Comparison of ENCODE assay signal across 8 mouse cellular contexts in the genomic region with DNA sequence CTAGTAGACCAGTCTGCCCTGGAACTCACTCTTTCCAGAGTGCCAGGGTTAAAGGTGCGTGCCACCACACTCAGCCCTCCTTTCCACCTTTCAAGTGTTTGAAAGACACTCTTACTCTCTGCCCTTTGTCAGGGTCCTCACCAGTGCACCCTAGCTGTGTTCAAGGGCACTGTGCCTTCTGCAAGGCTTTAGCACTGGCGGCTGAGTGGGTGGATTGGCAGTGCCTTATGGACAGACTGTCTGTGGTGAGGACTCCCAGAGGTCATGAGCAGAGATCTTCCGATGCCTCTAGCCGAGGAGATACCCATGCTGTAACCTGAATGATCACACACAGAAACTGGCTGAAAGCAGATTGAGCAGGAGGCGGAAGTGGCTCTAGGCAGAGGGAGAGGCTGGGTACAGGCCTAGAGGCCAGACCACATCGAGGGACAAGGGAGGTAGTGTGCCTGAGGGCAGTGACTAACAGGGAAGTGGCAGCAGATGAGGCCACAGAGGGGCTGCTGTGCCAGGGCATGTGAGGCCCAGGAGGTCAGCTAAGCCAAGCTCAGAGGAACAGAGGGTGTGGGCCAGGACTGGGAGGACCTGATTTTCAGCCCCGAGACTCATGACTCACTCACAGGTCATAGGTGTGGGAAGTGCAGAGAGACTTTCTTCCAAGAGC. TPM values are rescaled to one million over a fixed set of nuclear protein-coding genes. Genes with fewer than 3 reads are reported as not detected.
DNase-seq lines count a peak whose midpoint lies in the region; ATAC-seq and TF ChIP-seq lines count a peak whose summit lies in the region.
"Had no signal": no experiment of that assay in that cellular context is flagged by ENCODE, and none has a peak within 500 bp of the region (broad histone marks: within the 10 kb centered on the region; RNA-seq: fewer than 3 reads in every experiment).

No protein-coding gene starts in this region.

- 79% methylated on average over 7 of the region's 7 CpGs for WGBS in limb, embryonic 13.5 days
- 80% methylated on average over 7 of the region's 7 CpGs for WGBS in limb, embryonic 10.5 days
- WGBS in liver, embryonic 13.5 days (ENCODE audit: insufficient replicate concordance) = 66% methylated on average over 7 of the region's 7 CpGs
- WGBS in stomach, postnatal 0 days = 50% methylated on average over 7 of the region's 7 CpGs

- H3K4me3 ChIP-seq in limb, embryonic 13.5 days = no peak overlapping the region
- H3K4me3 ChIP-seq in limb, embryonic 10.5 days = no peak overlapping the region
- no peak overlapping the region for H3K4me3 ChIP-seq in liver, embryonic 13.5 days (replicated peaks)
- H3K4me3 ChIP-seq in stomach, postnatal 0 days (ENCODE audit: low read depth, low read length) = no peak overlapping the region
- H3K4me3 ChIP-seq: midbrain, embryonic 12.5 days had no signal

- no peaks in the 10 kb centered on the region for H3K27me3 ChIP-seq in limb, embryonic 13.5 days
- no peaks in the 10 kb centered on the region for H3K27me3 ChIP-seq in limb, embryonic 10.5 days (ENCODE audit: low read depth, poor library complexity, severe bottlenecking)
- H3K27me3 ChIP-seq in liver, embryonic 13.5 days = no peaks in the 10 kb centered on the region
- H3K27me3 ChIP-seq in stomach, postnatal 0 days (ENCODE audit: control insufficient read depth, insufficient read depth, low read length) = no peaks in the 10 kb centered on the region

- H3K9ac ChIP-seq in limb, embryonic 13.5 days = 0 out of 2 replicates have a peak overlapping the region, but pooled peaks have one; percentile 19
- H3K9ac ChIP-seq in liver, embryonic 13.5 days = no peak overlapping the region
- 0 out of 2 replicates have a peak overlapping the region, but pooled peaks have one; percentile 18 for H3K9ac ChIP-seq in stomach, postnatal 0 days (ENCODE audit: low read length)
- H3K9ac ChIP-seq: midbrain, embryonic 12.5 days had no signal

- ATAC-seq in limb, embryonic 13.5 days (ENCODE audit: low FRiP score, low read depth) = no peak
- ATAC-seq in common myeloid progenitor, adult 5-6 weeks (replicated peaks; ENCODE audit: low read depth, poor library complexity, severe bottlenecking) = peak; percentile 77
- ATAC-seq in liver, embryonic 13.5 days (ENCODE audit: low read depth) = no peak
- peak; percentile 98 for ATAC-seq in stomach, postnatal 0 days (ENCODE audit: low FRiP score, low TSS enrichment)

- peaks cover 16% of the 10 kb centered on the region for H3K4me1 ChIP-seq in limb, embryonic 13.5 days
- H3K4me1 ChIP-seq in limb, embryonic 10.5 days = peaks cover 19% of the 10 kb centered on the region
- peaks cover 68% of the 10 kb centered on the region for H3K4me1 ChIP-seq in liver, embryonic 13.5 days (replicated peaks)
- H3K4me1 ChIP-seq in stomach, postnatal 0 days (replicated peaks; ENCODE audit: control insufficient read depth, insufficient read depth) = 0 out of 2 replicates have a peak, but pooled peaks cover 2% of the 10 kb centered on the region

- no peaks in the 10 kb centered on the region for H3K36me3 ChIP-seq in limb, embryonic 13.5 days
- H3K36me3 ChIP-seq in limb, embryonic 10.5 days = no peaks in the 10 kb centered on the region
- no peaks in the 10 kb centered on the region for H3K36me3 ChIP-seq in liver, embryonic 13.5 days
- H3K36me3 ChIP-seq in stomach, postnatal 0 days (ENCODE audit: control insufficient read depth, insufficient read depth, low read length) = no peaks in the 10 kb centered on the region
- H3K36me3 ChIP-seq: midbrain, embryonic 12.5 days had no signal

- TF ChIP-seq CTCF in stomach, postnatal 0 days (IDR thresholded peaks at IDR 0.05; ENCODE audit: low read depth) = peak; percentile 31

- peak; percentile 95 for TF ChIP-seq EP300 in stomach, postnatal 0 days (optimal IDR thresholded peaks at IDR 0.05)

- no peak overlapping the region for H3K4me2 ChIP-seq in limb, embryonic 13.5 days (replicated peaks)
- H3K4me2 ChIP-seq in liver, embryonic 13.5 days = no peak overlapping the region
- H3K4me2 ChIP-seq in stomach, postnatal 0 days (replicated peaks; ENCODE audit: low read depth) = no peak overlapping the region
- H3K4me2 ChIP-seq: midbrain, embryonic 12.5 days had no signal

- no peaks in the 10 kb centered on the region for H3K9me3 ChIP-seq in limb, embryonic 13.5 days
- H3K9me3 ChIP-seq in limb, embryonic 10.5 days (replicated peaks) = no peaks in the 10 kb centered on the region
- H3K9me3 ChIP-seq in liver, embryonic 13.5 days (replicated peaks) = no peaks in the 10 kb centered on the region
- H3K9me3 ChIP-seq in stomach, postnatal 0 days (ENCODE audit: control insufficient read depth, low read length) = no peaks in the 10 kb centered on the region
- H3K9me3 ChIP-seq: midbrain, embryonic 12.5 days had no signal

- DNase-seq in limb, embryonic 10.5 days (ENCODE audit: low spot score) = no peak
- DNase-seq in liver, embryonic 13.5 days = no peak
- peak; percentile 90 for DNase-seq in stomach, postnatal 0 days (ENCODE audit: low spot score)
- no peak for DNase-seq in thymus, postnatal 10 days (ENCODE audit: low spot score in 2 of 2)
- no peak for DNase-seq in cerebellum, postnatal 4 days (ENCODE audit: low spot score in 2 of 2)

- no peak overlapping the region for H3K27ac ChIP-seq in limb, embryonic 13.5 days
- H3K27ac ChIP-seq in limb, embryonic 10.5 days = no peak overlapping the region
- 0 out of 2 replicates have a peak overlapping the region, but pooled peaks have one; percentile 40 for H3K27ac ChIP-seq in liver, embryonic 13.5 days
- H3K27ac ChIP-seq in stomach, postnatal 0 days (replicated peaks) = peak overlapping the region; percentile 96
- H3K27ac ChIP-seq: midbrain, embryonic 12.5 days had no signal

RNA-seq across cellular contexts. Expression of gene Vps37b, which starts 14.8 kb away (rescaled TPM):
- 40.9 and 43.7 TPM in 2 replicates for polyA plus RNA-seq in limb, embryonic 13.5 days (2015; fragmentation: Nextera tagmentation; extraction: Ambion mirVana)
- 40.5 and 42.6 TPM in 2 replicates for polyA plus RNA-seq in limb, embryonic 10.5 days (2016; fragmentation: Nextera tagmentation; extraction: Ambion mirVana)
- total RNA-seq in common myeloid progenitor, adult 5-6 weeks (2017) = 21.4 and 21.9 TPM in 2 replicates
- polyA plus RNA-seq in liver, embryonic 13.5 days (2015; fragmentation: Nextera tagmentation; extraction: Ambion mirVana) = 16.1 and 18.0 TPM in 2 replicates
- 31.0 and 35.8 TPM in 2 replicates for polyA plus RNA-seq in stomach, postnatal 0 days (2015; fragmentation: Nextera tagmentation; extraction: Ambion mirVana)

RNA-seq across cellular contexts. Expression of gene Abcb9, which starts 48.7 kb away (rescaled TPM):
- polyA plus RNA-seq in limb, embryonic 13.5 days (2015; fragmentation: Nextera tagmentation; extraction: Ambion mirVana) = 2.9 and 3.0 TPM in 2 replicates
- 0.13 and 0.55 TPM in 2 replicates for polyA plus RNA-seq in limb, embryonic 10.5 days (2016; fragmentation: Nextera tagmentation; extraction: Ambion mirVana)
- total RNA-seq in common myeloid progenitor, adult 5-6 weeks (2017) = 0.87 and 2.9 TPM in 2 replicates
- polyA plus RNA-seq in liver, embryonic 13.5 days (2015; fragmentation: Nextera tagmentation; extraction: Ambion mirVana) = 4.5 and 4.6 TPM in 2 replicates
- polyA plus RNA-seq in stomach, postnatal 0 days (2015; fragmentation: Nextera tagmentation; extraction: Ambion mirVana) = 7.7 and 8.2 TPM in 2 replicates

Comparison
In these comparisons a context has a peak if more than half of its experiments do, and no peak if none do; other contexts are left out.
1. ATAC-seq: peak in common myeloid progenitor, adult 5-6 weeks (single experiment) and stomach, postnatal 0 days (single experiment); none in limb, embryonic 13.5 days (single experiment) and liver, embryonic 13.5 days (single experiment).
2. H3K27ac ChIP-seq: peak in liver, embryonic 13.5 days (single experiment) and stomach, postnatal 0 days (single experiment); none in limb, embryonic 13.5 days (single experiment) and limb, embryonic 10.5 days (single experiment).